Mouse (Mus musculus) brain, embryonic 14.5 days (tissue): ENCODE data around the gene Slmap.

ENCODE experiments used
- CTCF ChIP-seq: fragments of 200-500 bp; IDR thresholded peaks from 2 replicates; pipeline ENCODE4 v1.5.1; 2012; ENCODE audit warnings: inconsistent platforms, mild to moderate bottlenecking, moderate library complexity, borderline replicate concordance; ENCODE audit not compliant: insufficient read depth, insufficient read length; ENCODE audit errors: extremely low read depth
- POLR2A ChIP-seq: fragments of 200-500 bp; IDR thresholded peaks from 2 replicates; pipeline ENCODE4 v1.6.1; 2012; ENCODE audit warnings: mild to moderate bottlenecking, inconsistent platforms, borderline replicate concordance; ENCODE audit not compliant: poor library complexity, insufficient read depth, insufficient read length, severe bottlenecking; ENCODE audit errors: extremely low read depth

- TF ChIP-seq POLR2A (no peak), CTCF (no peak)
These were observed 116.8 kb downstream of the Slmap start for GRCm38 (mm10) chr14:26417956-26418355.
